Mouse (Mus musculus): ENCODE data around the gene Ttc8. TPM values are rescaled to one million over a fixed set of nuclear protein-coding genes. Genes with fewer than 3 reads are reported as not detected.

Gene Ttc8
- 14.0 and 14.2 TPM in 2 replicates for polyA plus RNA-seq (2021; fragmentation: Nextera tagmentation)
- long read RNA-seq, experiment 1, transcript Ttc8-202 (14 exons, 2,272 nt) = major isoform, 15 of 20 reads
- long read RNA-seq, experiment 1, partial matches to known transcripts = 2 of 20 reads
- long read RNA-seq, experiment 1, other reads (novel, unspliced or antisense) = 3 of 20 reads
- long read RNA-seq, experiment 2, transcript Ttc8-202 (14 exons, 2,272 nt) = major isoform, 59 of 78 reads
- long read RNA-seq, experiment 2, partial matches to known transcripts = 7 of 78 reads
- long read RNA-seq, experiment 2, other reads (novel, unspliced or antisense) = 10 of 78 reads

DNA sequence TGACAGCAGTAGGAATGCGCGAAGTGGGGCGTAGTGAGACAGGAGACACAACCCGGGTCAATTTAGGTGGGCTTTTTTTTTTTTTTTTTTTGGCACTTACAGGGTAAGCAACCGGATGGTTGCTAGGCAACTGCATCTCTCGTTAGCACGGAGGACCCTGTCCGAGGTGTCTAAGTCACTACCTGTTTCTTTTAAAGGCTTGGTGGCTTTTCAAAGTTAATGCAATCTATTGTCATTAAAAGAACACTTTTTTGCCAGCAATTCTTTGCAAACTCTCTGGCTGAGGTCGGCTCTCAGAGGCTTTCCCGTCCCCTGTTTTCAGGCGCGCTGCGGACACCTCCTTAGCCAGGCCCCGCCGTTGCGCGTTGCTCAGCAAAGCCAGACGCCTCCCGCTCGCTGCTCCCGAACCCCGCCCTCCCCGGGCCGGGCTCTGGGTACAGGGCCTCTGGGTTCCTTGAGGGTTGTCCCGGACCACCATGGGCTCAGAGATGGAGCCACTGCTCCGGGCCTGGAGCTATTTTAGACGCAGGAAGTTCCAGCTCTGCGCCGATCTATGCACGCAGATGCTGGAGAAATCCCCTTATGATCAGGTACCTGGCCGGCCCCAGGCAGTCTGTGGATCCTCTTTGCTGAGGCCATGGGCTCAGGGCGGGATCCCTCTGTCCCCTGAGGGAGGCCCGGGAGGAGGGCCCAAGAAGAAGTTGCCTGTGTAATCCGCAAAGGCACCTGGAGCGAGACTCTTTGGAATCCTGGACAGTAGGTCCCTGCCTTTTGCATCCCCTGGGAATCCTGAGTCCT is at the start of gene Ttc8:
Gene Ttc8, plus strand, starts transcription at position 381 of the 798 bp plus-strand sequence.

DNA sequence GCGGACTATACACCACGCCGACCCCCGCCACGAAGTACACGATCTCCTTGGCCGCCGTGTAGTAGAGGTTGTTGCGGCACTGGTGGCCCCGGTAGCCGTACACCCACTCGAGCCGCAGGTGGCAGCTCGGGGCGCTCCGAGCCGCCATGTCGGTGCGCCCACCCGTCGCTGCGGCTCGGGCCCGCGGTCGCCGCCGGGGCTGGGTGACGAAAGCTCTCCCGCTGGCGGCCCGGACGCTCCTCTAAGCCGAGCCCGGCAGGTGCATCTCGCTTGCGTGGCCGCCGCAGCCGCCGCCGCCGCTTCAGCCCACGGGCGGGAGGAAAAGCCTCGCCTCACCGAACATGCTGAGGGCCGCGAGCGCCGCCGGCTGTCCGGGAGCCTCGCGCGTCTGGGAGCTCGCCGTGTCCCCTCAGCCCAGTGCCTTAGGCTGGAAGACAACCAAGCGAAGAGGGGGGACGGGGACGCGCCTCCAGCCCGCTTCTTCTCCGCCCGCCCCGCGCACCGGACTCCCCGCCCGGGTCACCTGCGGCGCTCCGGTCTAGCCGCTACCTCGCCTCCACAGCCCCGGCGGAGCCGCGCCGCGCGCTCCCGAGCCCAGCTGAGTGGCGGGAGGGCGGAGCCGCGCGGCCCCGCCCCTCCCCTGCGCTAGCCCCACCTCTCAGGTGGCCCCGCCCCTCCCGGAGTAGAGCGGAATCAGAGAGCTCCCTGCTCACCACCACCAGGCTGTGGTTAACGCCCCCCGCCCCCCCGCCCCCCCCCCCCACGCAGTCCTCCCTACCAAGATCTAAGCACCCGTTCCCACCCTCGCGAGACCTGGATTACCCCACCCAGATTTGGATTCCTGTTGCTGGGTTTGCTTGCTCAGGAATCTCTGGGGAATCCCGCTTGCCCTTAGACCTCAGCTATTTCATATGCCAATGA is 19.2 kb upstream of the Ttc8 start, which contains the start of gene Eml5:
Gene Eml5, minus strand, starts transcription at position 604 of the 921 bp plus-strand sequence.

Other genes starting within 250 kb of the Ttc8 start
- gene Ptpn21, start 183.2 kb upstream of the Ttc8 start, polyA plus RNA-seq (2021; fragmentation: Nextera tagmentation) = 1.4 and 2.1 TPM in 2 replicates
- 27.2 and 27.7 TPM in 2 replicates for gene Zc3h14, start 173.6 kb upstream of the Ttc8 start, polyA plus RNA-seq (2021; fragmentation: Nextera tagmentation)
- gene Eml5, start 19.1 kb upstream of the Ttc8 start, polyA plus RNA-seq (2021; fragmentation: Nextera tagmentation) = 3.0 and 3.7 TPM in 2 replicates

Data from layer of hippocampus, adult 6 months (tissue).